Mouse (Mus musculus) small intestine, adult 2 months (tissue): ENCODE data around the gene Castor2. TPM values are rescaled to one million over a fixed set of nuclear protein-coding genes. Genes with fewer than 3 reads are reported as not detected.

Experiments
- H3K27ac ChIP-seq: fragments of 200-500 bp; 2 replicates; pipeline ENCODE4 v1.5.1; 2012; ENCODE audit warnings: low read depth, low read length, control low read depth, inconsistent platforms; ENCODE audit not compliant: insufficient read depth
- H3K27me3 ChIP-seq: fragments of 200-500 bp; 2 replicates; pipeline ENCODE4 v1.6.1; 2012; ENCODE audit warnings: mild to moderate bottlenecking, moderate library complexity, low read length, inconsistent platforms; ENCODE audit not compliant: control insufficient read depth, insufficient read depth
- H3K36me3 ChIP-seq: fragments of 200-500 bp; 2 replicates; pipeline ENCODE4 v1.6.1; 2012; ENCODE audit warnings: mild to moderate bottlenecking, low read length, control low read depth, inconsistent platforms; ENCODE audit not compliant: control insufficient read depth, insufficient read depth
- H3K4me1 ChIP-seq: fragments of 200-500 bp; 2 replicates; pipeline ENCODE4 v1.6.1; 2012; ENCODE audit warnings: low read length, inconsistent platforms, mixed read lengths; ENCODE audit not compliant: control insufficient read depth, insufficient read depth, insufficient read length
- H3K4me3 ChIP-seq: fragments of 200-500 bp; 2 replicates; pipeline ENCODE4 v1.5.1; 2012; ENCODE audit warnings: low read depth, mild to moderate bottlenecking, control low read depth, inconsistent platforms, low read length, moderate library complexity
- CTCF ChIP-seq: fragments of 200-500 bp; IDR thresholded peaks from 2 replicates; pipeline ENCODE4 v1.5.1; 2012; ENCODE audit warnings: low read depth, mild to moderate bottlenecking, control low read depth, inconsistent platforms, low read length, moderate library complexity, mixed read lengths; ENCODE audit not compliant: insufficient replicate concordance, insufficient read length; ENCODE audit errors: extremely low read depth
- POLR2A ChIP-seq: fragments of 200-500 bp; IDR thresholded peaks from 2 replicates; pipeline ENCODE4 v1.6.1; 2012; ENCODE audit warnings: low read depth, mild to moderate bottlenecking, control low read depth, inconsistent platforms, low read length, moderate library complexity
- WGBS: fragments of 180-500 bp; shearing (Covaris S2); methylation state at CpG from one replicate; pipeline ENCODE4 v1.1.7; 2018; 5-methylcytosine and 5-hydroxymethylcytosine counted together
- polyA plus RNA-seq: library from polyadenylated mRNA; depleted of rRNA; stranded (reverse); fragments of >200 nt; gene quantifications from 2 replicates; pipeline ENCODE4 v1.2.3, GENCODE M21; 2012; rRNA removed

Gene Castor2
- polyA plus RNA-seq, 1 experiment: 20.0 TPM

- Histone ChIP-seq H3K4me3 (no peak overlapping the region), H3K27me3 (no peaks in the 10 kb centered on the region), H3K27ac (no peak overlapping the region), H3K4me1 (no peaks in the 10 kb centered on the region; the same call in 1 of the 2 replicates), H3K36me3 (0 out of 2 replicates have a peak, but pooled peaks cover 2% of the 10 kb centered on the region)
- TF ChIP-seq CTCF: no peak
- no peak for TF ChIP-seq POLR2A
- 82% methylated on average over 7 of the region's 7 CpGs for WGBS
Observed at GRCm38 (mm10) chr5:134188571-134188970, 89.1 kb downstream of the Castor2 start.

GRCm38 (mm10) chr5:134193664-134194063 lies 94.2 kb downstream of the Castor2 start:
- WGBS: 86% methylated on average over 8 of the region's 8 CpGs
- H3K27ac ChIP-seq: no peak overlapping the region
- no peaks in the 10 kb centered on the region for H3K4me1 ChIP-seq
- H3K36me3 ChIP-seq: peaks cover 5% of the 10 kb centered on the region; the same call in 1 of the 2 replicates
- no peaks in the 10 kb centered on the region for H3K27me3 ChIP-seq
- H3K4me3 ChIP-seq: no peak overlapping the region
- TF ChIP-seq POLR2A (no peak), CTCF (no peak)

Other genes starting within 250 kb of the Castor2 start
- gene Rcc1l, start 77.1 kb downstream of the Castor2 start, polyA plus RNA-seq: 6.2 and 10.3 TPM in 2 replicates
- gene Gtf2ird2, start 84.3 kb downstream of the Castor2 start, polyA plus RNA-seq: 2.6 and 3.5 TPM in 2 replicates
- gene Ncf1, start 129.9 kb downstream of the Castor2 start, polyA plus RNA-seq: 14.3 and 18.9 TPM in 2 replicates
- 20.7 and 34.0 TPM in 2 replicates for gene Gtf2i, start 215.0 kb downstream of the Castor2 start, polyA plus RNA-seq